Mouse (Mus musculus) midbrain, embryonic 16.5 days (tissue): Measurements from ENCODE around the gene Ankrd13c. TPM values are rescaled to one million over a fixed set of nuclear protein-coding genes. Genes with fewer than 3 reads are reported as not detected.

Experiments
- ATAC-seq: fragments of 200-750 bp; cut with Nextera tagmentation; 2 replicates; pipeline ENCODE4 v1.8.0; 2017; ENCODE audit warnings: moderate TSS enrichment
- H3K27ac ChIP-seq: fragments of 300-500 bp; sonication (generic); 2 replicates; pipeline ENCODE4 v1.5.1; 2014; ENCODE audit warnings: mild to moderate bottlenecking, low read length, mixed read lengths
- H3K27me3 ChIP-seq: fragments of 300-500 bp; sonication (generic); 2 replicates; pipeline ENCODE4 v1.6.1; 2014; ENCODE audit warnings: low read depth, low read length, mixed read lengths; ENCODE audit not compliant: control insufficient read depth, insufficient read depth
- H3K36me3 ChIP-seq: fragments of 300-500 bp; sonication (generic); 2 replicates; pipeline ENCODE4 v1.6.1; 2014; ENCODE audit warnings: mild to moderate bottlenecking, low read length, moderate library complexity, mixed read lengths; ENCODE audit not compliant: control insufficient read depth, insufficient read depth
- H3K4me1 ChIP-seq: fragments of 300-500 bp; sonication (generic); 2 replicates; pipeline ENCODE4 v1.6.1; 2014; ENCODE audit warnings: mild to moderate bottlenecking, low read length, mixed read lengths; ENCODE audit not compliant: control insufficient read depth, insufficient read depth
- H3K4me2 ChIP-seq: fragments of 300-500 bp; sonication (generic); 2 replicates; pipeline ENCODE4 v1.6.1; 2014; ENCODE audit warnings: mild to moderate bottlenecking, low read length, mixed read lengths
- H3K4me3 ChIP-seq: fragments of 300-500 bp; sonication (generic); 2 replicates; pipeline ENCODE4 v1.5.1; 2014; ENCODE audit warnings: low read depth, mild to moderate bottlenecking, low read length, moderate library complexity, mixed read lengths
- H3K9ac ChIP-seq: fragments of 300-500 bp; sonication (generic); 2 replicates; pipeline ENCODE4 v1.6.1; 2014; ENCODE audit warnings: low read depth, low read length, mixed read lengths
- H3K9me3 ChIP-seq: fragments of 300-500 bp; sonication (generic); replicated peaks from 2 replicates; pipeline ENCODE4 v1.6.1; 2014; ENCODE audit warnings: mild to moderate bottlenecking, low read length, mixed read lengths; ENCODE audit not compliant: control insufficient read depth, poor library complexity, severe bottlenecking
- WGBS: fragments of 180-500 bp; shearing (Covaris S2); extraction: QIAGEN DNeasy Blood & Tissue Kit; methylation state at CpG from one replicate; pipeline ENCODE4 v1.1.7; 2014; 5-methylcytosine and 5-hydroxymethylcytosine counted together
- polyA plus RNA-seq: library from polyadenylated mRNA; unstranded; fragments of >200 nt; fragmentation: Nextera tagmentation; extraction: Ambion mirVana; gene quantifications from 2 replicates; pipeline ENCODE4 v1.2.1, GENCODE M21; 2015

Ankrd13c gene
- polyA plus RNA-seq, 1 experiment from 2014 or later: 25.5 TPM

- 86% methylated on average over 3 of the region's 3 CpGs for WGBS
- Histone ChIP-seq H3K27ac (no peak overlapping the region), H3K4me3 (no peak overlapping the region), H3K9me3 (no peaks in the 10 kb centered on the region), H3K27me3 (no peaks in the 10 kb centered on the region), H3K9ac (no peak overlapping the region), H3K4me2 (no peak overlapping the region), H3K4me1 (no peaks in the 10 kb centered on the region), H3K36me3 (no peaks in the 10 kb centered on the region)
- no peak for ATAC-seq
These were observed 12.7 kb upstream of the Ankrd13c start for GRCm38 (mm10) chr3:157934301-157934823.

GRCm38 (mm10) chr3:157938585-157938984 lies 8.5 kb upstream of the Ankrd13c start:
- Histone ChIP-seq H3K4me3 (no peak overlapping the region), H3K9me3 (no peaks in the 10 kb centered on the region), H3K4me1 (no peaks in the 10 kb centered on the region), H3K27ac (no peak overlapping the region), H3K27me3 (no peaks in the 10 kb centered on the region), H3K4me2 (no peak overlapping the region), H3K36me3 (no peaks in the 10 kb centered on the region), H3K9ac (no peak overlapping the region)
- ATAC-seq: no peak
- 90% methylated on average over 2 of the region's 2 CpGs for WGBS

GRCm38 (mm10) chr3:157947383-157948280 lies 593 bp downstream of the Ankrd13c start:
- Histone ChIP-seq H3K4me2 (peak overlapping the region; percentile 96), H3K27me3 (no peaks in the 10 kb centered on the region), H3K9me3 (no peaks in the 10 kb centered on the region), H3K4me3 (peak overlapping the region; percentile 100), H3K4me1 (peaks cover 25% of the 10 kb centered on the region), H3K9ac (peak overlapping the region; percentile 97), H3K27ac (peak overlapping the region; percentile 93), H3K36me3 (no peaks in the 10 kb centered on the region)
- ATAC-seq: peak; percentile 78
- WGBS: under 1% methylated on average over 93 of the region's 93 CpGs

GRCm38 (mm10) chr3:157952716-157953115 lies 5.7 kb downstream of the Ankrd13c start:
- Histone ChIP-seq H3K27ac (no peak overlapping the region), H3K9me3 (no peaks in the 10 kb centered on the region), H3K4me3 (no peak overlapping the region), H3K4me2 (no peak overlapping the region), H3K9ac (no peak overlapping the region), H3K27me3 (no peaks in the 10 kb centered on the region), H3K4me1 (peaks cover 22% of the 10 kb centered on the region), H3K36me3 (no peaks in the 10 kb centered on the region)
- WGBS: 96% methylated on average over 2 of the region's 2 CpGs
- no peak for ATAC-seq

- 83% methylated on average over 2 of the region's 2 CpGs for WGBS
- Histone ChIP-seq H3K4me2 (no peak overlapping the region), H3K9ac (no peak overlapping the region)
These were observed 8.4 kb downstream of the Ankrd13c start for GRCm38 (mm10) chr3:157955466-157955865.

GRCm38 (mm10) chr3:157956201-157956600 lies 9.2 kb downstream of the Ankrd13c start:
- WGBS: 97% methylated on average over 3 of the region's 3 CpGs
- H3K9ac ChIP-seq: no peak overlapping the region
- H3K4me1 ChIP-seq: peaks cover under 1% of the 10 kb centered on the region; the same call in 1 of the 2 replicates
- no peaks in the 10 kb centered on the region for H3K36me3 ChIP-seq
- no peak overlapping the region for H3K27ac ChIP-seq
- no peak overlapping the region for H3K4me2 ChIP-seq
- H3K27me3 ChIP-seq: no peaks in the 10 kb centered on the region
- H3K9me3 ChIP-seq: no peaks in the 10 kb centered on the region
- H3K4me3 ChIP-seq: no peak overlapping the region
- ATAC-seq: no peak

More at GRCm38 (mm10) chr3:157955466-157955865, 8.4 kb downstream of the Ankrd13c start:
- H3K27me3 ChIP-seq: no peaks in the 10 kb centered on the region
- ATAC-seq: no peak
- H3K4me3 ChIP-seq: no peak overlapping the region
- H3K9me3 ChIP-seq: no peaks in the 10 kb centered on the region
- H3K4me1 ChIP-seq: peaks cover 3% of the 10 kb centered on the region; the same call in 1 of the 2 replicates
- H3K27ac ChIP-seq: no peak overlapping the region
- H3K36me3 ChIP-seq: no peaks in the 10 kb centered on the region

GRCm38 (mm10) chr3:157957320-157957719 lies 10.3 kb downstream of the Ankrd13c start:
- H3K4me1 ChIP-seq: no peaks in the 10 kb centered on the region; the same call in 1 of the 2 replicates
- no peak for ATAC-seq
- no peaks in the 10 kb centered on the region for H3K36me3 ChIP-seq
- no peaks in the 10 kb centered on the region for H3K27me3 ChIP-seq
- H3K9ac ChIP-seq: no peak overlapping the region
- no peaks in the 10 kb centered on the region for H3K9me3 ChIP-seq
- H3K4me3 ChIP-seq: no peak overlapping the region
- no peak overlapping the region for H3K27ac ChIP-seq
- no peak overlapping the region for H3K4me2 ChIP-seq

GRCm38 (mm10) chr3:157971151-157971550 lies 24.1 kb downstream of the Ankrd13c start:
- Histone ChIP-seq H3K4me2 (no peak overlapping the region), H3K36me3 (peaks cover 3% of the 10 kb centered on the region; the same call in 1 of the 2 replicates), H3K27me3 (no peaks in the 10 kb centered on the region), H3K27ac (no peak overlapping the region), H3K9me3 (no peaks in the 10 kb centered on the region), H3K4me3 (no peak overlapping the region), H3K9ac (no peak overlapping the region), H3K4me1 (no peaks in the 10 kb centered on the region)
- 93% methylated on average over 2 of the region's 2 CpGs for WGBS
- no peak for ATAC-seq

- Histone ChIP-seq H3K4me3 (no peak overlapping the region), H3K9me3 (no peaks in the 10 kb centered on the region), H3K4me1 (no peaks in the 10 kb centered on the region), H3K4me2 (no peak overlapping the region), H3K27me3 (no peaks in the 10 kb centered on the region), H3K36me3 (peaks cover 3% of the 10 kb centered on the region; the same call in 1 of the 2 replicates), H3K9ac (no peak overlapping the region), H3K27ac (no peak overlapping the region)
- 97% methylated on average over 2 of the region's 2 CpGs for WGBS
- no peak for ATAC-seq
These were observed 26.2 kb downstream of the Ankrd13c start for GRCm38 (mm10) chr3:157973236-157973635.
